Mouse (Mus musculus): Measurements from ENCODE around the gene Il17d. TPM values are rescaled to one million over a fixed set of nuclear protein-coding genes. Genes with fewer than 3 reads are reported as not detected.
A peak's percentile ranks its signal among the peaks of the same experiment; 100 is the strongest.

The Il17d gene
- polyA plus RNA-seq, 1 experiment, result 0.22 TPM

DNA sequence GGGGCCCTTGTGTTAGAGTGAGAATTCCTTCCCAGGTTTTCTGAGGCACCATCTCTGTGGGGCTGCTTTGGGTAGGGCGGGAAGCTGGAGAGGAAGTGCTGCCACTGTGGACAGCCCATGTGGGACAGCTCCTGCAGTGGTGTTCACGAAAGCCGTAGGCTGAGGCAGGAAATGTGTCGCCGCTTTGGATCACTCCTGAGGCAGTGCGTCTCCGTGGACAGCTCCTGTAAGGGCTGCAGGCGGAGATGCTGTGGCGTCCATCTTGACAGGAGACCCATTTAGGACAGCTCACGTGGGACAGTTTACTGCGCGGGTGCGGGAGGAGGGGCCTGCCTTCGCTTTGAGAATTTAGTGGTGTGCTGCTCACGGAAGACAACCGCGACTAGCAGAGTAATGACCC, 20.9 kb downstream of the Il17d start:
- no peaks in the 10 kb centered on the region for H3K36me3 ChIP-seq (ENCODE audit: control insufficient read depth, insufficient read depth)
- H3K79me3 ChIP-seq (ENCODE audit: low read depth), result no peaks in the 10 kb centered on the region
- no peaks in the 10 kb centered on the region for H3K79me2 ChIP-seq (ENCODE audit: control insufficient read depth, insufficient read depth)
- H3K27me3 ChIP-seq (ENCODE audit: control insufficient read depth, insufficient read depth, insufficient read length), result no peaks in the 10 kb centered on the region
- no peak overlapping the region for H3K4me3 ChIP-seq (ENCODE audit: insufficient read depth, poor library complexity, severe bottlenecking)
- H3ac ChIP-seq (ENCODE audit: control insufficient read depth, insufficient read length, low read depth), result no peak overlapping the region
- TF ChIP-seq MYOG (IDR thresholded peaks at IDR 0.05; ENCODE audit: control insufficient read depth, extremely low read depth, insufficient read length), result no peak
- TF ChIP-seq USF1 (IDR thresholded peaks at IDR 0.05; ENCODE audit: low read depth), result no peak

DNA sequence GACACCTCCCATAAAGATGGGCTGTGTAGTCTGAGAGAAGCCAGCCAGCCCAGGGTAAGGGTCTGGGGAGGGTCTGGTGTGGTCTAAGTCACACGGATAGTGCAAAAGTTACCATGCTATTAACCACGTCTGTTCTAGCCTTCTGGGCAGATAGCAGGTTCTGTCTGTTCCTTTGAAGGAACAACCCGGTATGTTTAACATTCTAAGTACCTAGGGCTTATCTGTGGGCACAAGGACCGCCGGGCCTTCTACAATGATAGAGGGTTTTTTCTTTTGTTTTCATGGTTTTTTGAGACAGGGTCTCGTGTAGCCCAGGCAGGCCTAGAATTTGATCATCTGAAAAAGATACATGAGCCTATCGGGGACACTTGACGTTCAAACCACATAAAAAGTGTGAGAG, 21.6 kb downstream of the Il17d start:
- no peaks in the 10 kb centered on the region for H3K36me3 ChIP-seq (ENCODE audit: control insufficient read depth, insufficient read depth)
- H3K27me3 ChIP-seq (ENCODE audit: control insufficient read depth, insufficient read depth, insufficient read length), result no peaks in the 10 kb centered on the region
- no peak overlapping the region for H3K4me3 ChIP-seq (ENCODE audit: insufficient read depth, poor library complexity, severe bottlenecking)
- TF ChIP-seq CEBPB (IDR thresholded peaks at IDR 0.05; ENCODE audit: low read depth) (no peak), USF1 (IDR thresholded peaks at IDR 0.05; ENCODE audit: low read depth) (no peak), MYOG (IDR thresholded peaks at IDR 0.05; ENCODE audit: control insufficient read depth, extremely low read depth, insufficient read length) (no peak), FOSL1 (IDR thresholded peaks at IDR 0.05; ENCODE audit: insufficient read depth, low read length, poor library complexity, severe bottlenecking) (no peak), CTCF (IDR thresholded peaks at IDR 0.05; ENCODE audit: control insufficient read depth, insufficient read depth, insufficient read length) (no peak), MYOD1 (IDR thresholded peaks at IDR 0.05; ENCODE audit: control insufficient read depth, insufficient read length, low read depth) (no peak), MAX (IDR thresholded peaks at IDR 0.05) (no peak)
- H3K79me3 ChIP-seq (ENCODE audit: low read depth), result no peaks in the 10 kb centered on the region
- no peak overlapping the region for H3ac ChIP-seq (ENCODE audit: control insufficient read depth, insufficient read length, low read depth)
- no peaks in the 10 kb centered on the region for H3K79me2 ChIP-seq (ENCODE audit: control insufficient read depth, insufficient read depth)

DNA sequence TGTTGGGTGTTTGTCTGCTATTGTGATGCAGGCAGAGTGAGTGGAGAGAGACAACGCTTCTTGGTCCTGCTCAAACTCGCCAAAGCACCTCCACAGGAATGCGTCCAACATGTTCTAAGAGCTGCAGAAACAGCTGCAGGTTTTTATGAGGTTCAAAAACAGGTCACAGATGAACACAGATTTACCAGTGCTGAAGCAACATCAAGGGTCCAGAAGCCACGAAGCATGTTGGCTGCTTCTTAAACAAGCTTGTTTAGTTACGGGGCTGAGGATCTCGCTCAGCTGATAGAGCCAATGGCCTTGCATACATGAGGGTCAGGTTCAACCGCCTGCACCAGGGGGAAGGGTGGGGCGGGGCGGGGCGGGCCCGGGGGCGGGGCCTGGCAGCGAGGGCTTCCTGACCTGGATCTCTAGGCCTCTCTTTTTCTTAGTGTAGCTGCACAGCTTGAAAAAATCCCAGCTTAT, 22.0 kb downstream of the Il17d start:
- Histone ChIP-seq H3K36me3 (ENCODE audit: control insufficient read depth, insufficient read depth) (no peaks in the 10 kb centered on the region), H3ac (ENCODE audit: control insufficient read depth, insufficient read length, low read depth) (no peak overlapping the region), H3K27me3 (ENCODE audit: control insufficient read depth, insufficient read depth, insufficient read length) (no peaks in the 10 kb centered on the region), H3K79me3 (ENCODE audit: low read depth) (no peaks in the 10 kb centered on the region), H3K4me3 (ENCODE audit: insufficient read depth, poor library complexity, severe bottlenecking) (no peak overlapping the region), H3K79me2 (ENCODE audit: control insufficient read depth, insufficient read depth) (no peaks in the 10 kb centered on the region)
- TF ChIP-seq MYOD1 (IDR thresholded peaks at IDR 0.05; ENCODE audit: control insufficient read depth, insufficient read length, low read depth) (peak; percentile 13), MYOG (IDR thresholded peaks at IDR 0.05; ENCODE audit: control insufficient read depth, extremely low read depth, insufficient read length) (no peak)

DNA sequence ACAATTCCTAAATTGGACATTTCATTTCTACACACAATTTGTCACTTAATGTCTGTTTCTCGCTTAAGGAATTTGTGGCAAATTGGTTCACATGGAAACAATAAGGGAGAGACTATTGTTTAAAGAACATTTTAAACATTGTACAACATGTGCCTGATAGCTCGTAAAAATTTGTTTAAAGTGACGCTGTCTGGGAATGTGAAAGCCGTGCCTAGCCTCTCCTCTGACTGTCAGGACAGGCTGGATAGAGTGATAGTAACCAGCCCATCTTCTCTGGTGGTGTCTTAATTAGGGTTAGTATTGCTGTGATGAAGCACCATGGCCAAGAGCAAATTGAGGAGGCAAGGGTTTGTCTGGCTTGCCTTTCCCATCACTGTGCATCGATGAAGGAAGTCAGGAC, 22.5 kb downstream of the Il17d start:
- TF ChIP-seq MYOD1 (IDR thresholded peaks at IDR 0.05; ENCODE audit: control insufficient read depth, insufficient read length, low read depth), result no peak
- TF ChIP-seq CEBPB (IDR thresholded peaks at IDR 0.05; ENCODE audit: low read depth), result no peak
- no peak for TF ChIP-seq FOSL1 (IDR thresholded peaks at IDR 0.05; ENCODE audit: insufficient read depth, low read length, poor library complexity, severe bottlenecking)
- no peak for TF ChIP-seq MYOG (IDR thresholded peaks at IDR 0.05; ENCODE audit: control insufficient read depth, extremely low read depth, insufficient read length)
- no peak for TF ChIP-seq CTCF (IDR thresholded peaks at IDR 0.05; ENCODE audit: control insufficient read depth, insufficient read depth, insufficient read length)
- TF ChIP-seq USF1 (IDR thresholded peaks at IDR 0.05; ENCODE audit: low read depth), result no peak
- TF ChIP-seq MAX (IDR thresholded peaks at IDR 0.05), result no peak
- Histone ChIP-seq H3K27me3 (ENCODE audit: control insufficient read depth, insufficient read depth, insufficient read length) (no peaks in the 10 kb centered on the region), H3K79me3 (ENCODE audit: low read depth) (no peaks in the 10 kb centered on the region), H3K4me3 (ENCODE audit: insufficient read depth, poor library complexity, severe bottlenecking) (no peak overlapping the region), H3ac (ENCODE audit: control insufficient read depth, insufficient read length, low read depth) (no peak overlapping the region), H3K36me3 (ENCODE audit: control insufficient read depth, insufficient read depth) (no peaks in the 10 kb centered on the region), H3K79me2 (ENCODE audit: control insufficient read depth, insufficient read depth) (no peaks in the 10 kb centered on the region)

DNA sequence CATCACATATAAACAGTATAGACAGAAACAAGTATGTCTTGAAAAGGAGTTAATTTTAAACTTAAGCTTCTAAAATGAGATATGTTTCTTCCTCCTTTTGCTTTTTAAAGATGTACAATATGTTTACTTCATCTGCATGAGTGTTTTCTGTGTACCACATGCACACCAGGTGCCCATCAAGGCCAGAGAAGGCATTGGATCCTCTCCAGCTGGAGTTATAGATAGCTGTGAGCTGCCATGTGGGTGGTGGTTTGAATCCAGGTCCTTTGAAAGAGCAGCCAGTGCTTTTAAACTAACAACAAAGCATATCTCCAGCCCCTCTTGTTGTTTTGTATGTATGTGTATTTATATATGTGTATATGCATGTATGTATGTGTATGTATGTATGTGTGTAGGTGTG, 28.4 kb downstream of the Il17d start:
- TF ChIP-seq MYOD1 (IDR thresholded peaks at IDR 0.05; ENCODE audit: control insufficient read depth, insufficient read length, low read depth), result no peak
- H3K36me3 ChIP-seq (ENCODE audit: control insufficient read depth, insufficient read depth), result no peaks in the 10 kb centered on the region
- no peaks in the 10 kb centered on the region for H3K79me2 ChIP-seq (ENCODE audit: control insufficient read depth, insufficient read depth)
- no peak overlapping the region for H3K4me3 ChIP-seq (ENCODE audit: insufficient read depth, poor library complexity, severe bottlenecking)
- no peaks in the 10 kb centered on the region for H3K27me3 ChIP-seq (ENCODE audit: control insufficient read depth, insufficient read depth, insufficient read length)
- no peak overlapping the region for H3ac ChIP-seq (ENCODE audit: control insufficient read depth, insufficient read length, low read depth)
- H3K79me3 ChIP-seq (ENCODE audit: low read depth), result no peaks in the 10 kb centered on the region

DNA sequence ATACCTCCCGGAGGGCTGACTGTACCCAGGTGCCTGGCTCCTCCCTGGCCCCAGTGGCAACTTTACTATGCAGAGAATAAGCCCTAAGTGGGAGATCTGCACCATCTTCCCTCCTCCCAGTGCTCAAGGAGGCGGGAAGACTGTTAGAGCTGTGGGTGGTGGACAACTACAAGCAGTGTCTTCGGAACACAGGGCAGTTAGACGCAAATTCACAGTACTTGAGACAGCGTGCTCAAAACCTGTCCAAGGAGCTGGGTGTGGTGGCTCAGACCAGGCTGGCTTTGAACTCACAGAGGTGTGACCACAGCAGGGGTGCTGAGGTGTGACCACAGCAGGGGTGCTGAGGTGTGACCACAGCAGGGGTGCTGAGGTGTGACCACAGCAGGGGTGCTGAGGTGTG, 29.9 kb downstream of the Il17d start:
- no peaks in the 10 kb centered on the region for H3K27me3 ChIP-seq (ENCODE audit: control insufficient read depth, insufficient read depth, insufficient read length)
- H3K36me3 ChIP-seq (ENCODE audit: control insufficient read depth, insufficient read depth), result no peaks in the 10 kb centered on the region
- TF ChIP-seq MYOG (IDR thresholded peaks at IDR 0.05; ENCODE audit: control insufficient read depth, extremely low read depth, insufficient read length), result no peak
- no peak for TF ChIP-seq MAX (IDR thresholded peaks at IDR 0.05)
- no peak for TF ChIP-seq USF1 (IDR thresholded peaks at IDR 0.05; ENCODE audit: low read depth)
- no peak for TF ChIP-seq FOSL1 (IDR thresholded peaks at IDR 0.05; ENCODE audit: insufficient read depth, low read length, poor library complexity, severe bottlenecking)
- TF ChIP-seq MYOD1 (IDR thresholded peaks at IDR 0.05; ENCODE audit: control insufficient read depth, insufficient read length, low read depth), result no peak
- TF ChIP-seq CEBPB (IDR thresholded peaks at IDR 0.05; ENCODE audit: low read depth), result no peak
- TF ChIP-seq CTCF (IDR thresholded peaks at IDR 0.05; ENCODE audit: control insufficient read depth, insufficient read depth, insufficient read length), result no peak
- H3K4me3 ChIP-seq (ENCODE audit: insufficient read depth, poor library complexity, severe bottlenecking), result no peak overlapping the region
- H3ac ChIP-seq (ENCODE audit: control insufficient read depth, insufficient read length, low read depth), result no peak overlapping the region
- no peaks in the 10 kb centered on the region for H3K79me2 ChIP-seq (ENCODE audit: control insufficient read depth, insufficient read depth)
- no peaks in the 10 kb centered on the region for H3K79me3 ChIP-seq (ENCODE audit: low read depth)
